Mouse (Mus musculus): ENCODE data around the gene Gm7849. TPM values are rescaled to one million over a fixed set of nuclear protein-coding genes. Genes with fewer than 3 reads are reported as not detected.
"Not testable (repeated sequence)": the region's sequence is repeated elsewhere in the genome, so short reads cannot be mapped to it uniquely, and the experiment has no call there.

Gm7849 gene
- not detected for total RNA-seq (2022)

DNA sequence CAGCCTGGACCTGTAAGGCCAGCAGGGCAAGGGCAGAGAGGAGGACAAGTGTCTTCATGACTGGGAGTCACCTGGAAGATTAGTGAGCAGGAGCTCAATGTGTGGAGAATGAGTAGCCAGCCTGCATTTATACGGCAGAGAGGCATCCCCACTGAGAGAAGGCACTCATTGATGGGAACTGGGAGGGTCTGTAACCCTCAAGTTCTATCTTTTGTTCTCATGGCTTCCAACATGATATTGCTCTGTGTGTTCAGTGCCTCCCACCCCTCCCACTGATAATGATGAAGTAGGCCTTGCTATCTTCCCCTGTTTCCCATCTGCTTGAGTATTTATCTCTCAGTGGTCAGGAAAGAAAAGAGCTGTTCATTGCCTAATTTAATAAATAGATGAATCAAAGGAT, at the start of gene Gm7849:
Gene Gm7849 (minus strand): TSS at position 101 of the 400 bp plus-strand sequence.
- not testable (repeated sequence) for DNase-seq (ENCODE audit: low spot score in 2 of 2)

DNA sequence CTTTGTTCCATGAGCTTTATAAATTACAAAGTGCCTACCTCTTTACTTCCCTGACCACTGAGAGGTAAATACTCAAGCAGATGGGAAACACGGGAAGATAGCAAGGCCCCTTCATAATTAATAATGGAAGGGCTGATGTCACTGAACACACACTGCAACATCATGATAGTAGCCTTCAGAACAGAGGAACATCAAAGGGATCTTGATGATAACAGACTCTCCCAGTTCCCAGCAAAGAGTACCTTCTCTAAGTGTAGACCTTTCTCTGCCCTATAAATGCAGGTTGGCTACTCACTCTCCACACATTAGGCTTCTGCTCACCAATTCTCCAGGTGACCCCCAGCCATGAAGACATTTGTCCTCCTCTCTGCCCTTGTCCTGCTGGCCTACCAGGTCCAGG, 29.2 kb downstream of the Gm7849 start, which contains the start of gene Defa36:
Gene Defa36 (plus strand): TSS at position 301 of the 400 bp plus-strand sequence.
- DNase-seq (ENCODE audit: low spot score in 2 of 2) = not testable (repeated sequence)

Other genes with a start within 250 kb of the Gm7849 start
- gene Gm15292, start 206.8 kb downstream of the Gm7849 start, total RNA-seq (2022) = not detected
- gene Defa27, start 141.0 kb downstream of the Gm7849 start, total RNA-seq (2022) = not detected
- not detected for gene Defa29, start 129.5 kb downstream of the Gm7849 start, total RNA-seq (2022)
- gene Defa2, start 78.0 kb downstream of the Gm7849 start, total RNA-seq (2022) = not detected
- gene Defa33, start 64.7 kb downstream of the Gm7849 start, total RNA-seq (2022) = not detected
- gene Defa36, start 29.1 kb downstream of the Gm7849 start, total RNA-seq (2022) = not detected
- not detected for gene Defa20, start 52.7 kb upstream of the Gm7849 start, total RNA-seq (2022)
- not detected for gene Defa32, start 72.5 kb upstream of the Gm7849 start, total RNA-seq (2022)
- gene Defa37, start 108.8 kb upstream of the Gm7849 start, total RNA-seq (2022) = not detected
- not detected for gene Defa28, start 126.4 kb upstream of the Gm7849 start, total RNA-seq (2022)
- not detected for gene Gm7861, start 137.9 kb upstream of the Gm7849 start, total RNA-seq (2022)
- gene Defa26, start 161.6 kb upstream of the Gm7849 start, total RNA-seq (2022) = not detected
- gene Defa17, start 199.2 kb upstream of the Gm7849 start, total RNA-seq (2022) = not detected
- not detected for gene Defa34, start 209.2 kb upstream of the Gm7849 start, total RNA-seq (2022)
- not detected for gene AY761184, start 247.1 kb upstream of the Gm7849 start, total RNA-seq (2022)